Mouse (Mus musculus) heart, embryonic 16.5 days (tissue): Measurements from ENCODE around the gene Edc4. TPM values are rescaled to one million over a fixed set of nuclear protein-coding genes. Genes with fewer than 3 reads are reported as not detected.

Experiments used
- ATAC-seq: fragments of 200-750 bp; cut with Nextera tagmentation; replicated peaks from 2 replicates; pipeline ENCODE4 v1.8.0; 2017; ENCODE audit warnings: moderate number of reproducible peaks; ENCODE audit not compliant: insufficient read depth, low FRiP score; ENCODE audit errors: extremely low read depth
- H3K27ac ChIP-seq: fragments of 300-500 bp; sonication (generic); 2 replicates; pipeline ENCODE4 v1.5.1; 2014; ENCODE audit warnings: mild to moderate bottlenecking, low read length, control low read depth, moderate library complexity
- H3K27me3 ChIP-seq: fragments of 300-500 bp; sonication (generic); 2 replicates; pipeline ENCODE4 v1.6.1; 2014; ENCODE audit warnings: low read length, mixed read lengths; ENCODE audit not compliant: control insufficient read depth, insufficient read depth
- H3K36me3 ChIP-seq: fragments of 300-500 bp; sonication (generic); 2 replicates; pipeline ENCODE4 v1.6.1; 2014; ENCODE audit not compliant: control insufficient read depth, insufficient read depth
- H3K4me1 ChIP-seq: fragments of 300-500 bp; sonication (generic); 2 replicates; pipeline ENCODE4 v1.6.1; 2014; ENCODE audit warnings: low read length, mixed read lengths; ENCODE audit not compliant: control insufficient read depth, insufficient read depth
- H3K4me2 ChIP-seq: fragments of 300-500 bp; sonication (generic); 2 replicates; pipeline ENCODE4 v1.6.1; 2014; ENCODE audit warnings: low read depth, mild to moderate bottlenecking, control low read depth, low read length
- H3K4me3 ChIP-seq: fragments of 300-500 bp; sonication (generic); 2 replicates; pipeline ENCODE4 v1.5.1; 2014; ENCODE audit warnings: mild to moderate bottlenecking, control low read depth, low read length
- H3K9ac ChIP-seq: fragments of 300-500 bp; sonication (generic); 2 replicates; pipeline ENCODE4 v1.6.1; 2014; ENCODE audit warnings: low read length, control low read depth
- H3K9me3 ChIP-seq: fragments of 300-500 bp; sonication (generic); replicated peaks from 2 replicates; pipeline ENCODE4 v1.6.1; 2016; ENCODE audit warnings: low read length; ENCODE audit not compliant: control insufficient read depth
- WGBS: fragments of 180-500 bp; shearing (Covaris S2); extraction: QIAGEN DNeasy Blood & Tissue Kit; methylation state at CpG from one replicate; pipeline ENCODE4 v1.1.7; 2014; 5-methylcytosine and 5-hydroxymethylcytosine counted together
- polyA plus RNA-seq: library from polyadenylated mRNA; unstranded; fragments of >200 nt; fragmentation: Nextera tagmentation; extraction: Ambion mirVana; gene quantifications from 2 replicates; pipeline ENCODE4 v1.2.1, GENCODE M21; 2015

The Edc4 gene
- polyA plus RNA-seq, 1 experiment from 2014 or later, result 32.6 TPM

GRCm38 (mm10) chr8:105933762-105934161 lies 53.1 kb downstream of the Edc4 start, which contains the start of gene Ctrl:
Ctrl (minus strand) TSS chr8:105933862.
- H3K9ac ChIP-seq, result no peak within 1 kb of the TSS
- H3K27ac ChIP-seq, result no peak within 1 kb of the TSS
- no peaks in the 10 kb centered on the region for H3K9me3 ChIP-seq
- no peak for ATAC-seq
- H3K27me3 ChIP-seq, result no peaks in the 10 kb centered on the region
- H3K4me2 ChIP-seq, result no peak within 1 kb of the TSS
- whole genome bisulfite sequencing, result 94% methylated on average over 2 of the region's 2 CpGs
- no peak within 1 kb of the TSS for H3K4me3 ChIP-seq
- no peaks in the 10 kb centered on the region for H3K36me3 ChIP-seq
- peaks cover 18% of the 10 kb centered on the region for H3K4me1 ChIP-seq

DNA sequence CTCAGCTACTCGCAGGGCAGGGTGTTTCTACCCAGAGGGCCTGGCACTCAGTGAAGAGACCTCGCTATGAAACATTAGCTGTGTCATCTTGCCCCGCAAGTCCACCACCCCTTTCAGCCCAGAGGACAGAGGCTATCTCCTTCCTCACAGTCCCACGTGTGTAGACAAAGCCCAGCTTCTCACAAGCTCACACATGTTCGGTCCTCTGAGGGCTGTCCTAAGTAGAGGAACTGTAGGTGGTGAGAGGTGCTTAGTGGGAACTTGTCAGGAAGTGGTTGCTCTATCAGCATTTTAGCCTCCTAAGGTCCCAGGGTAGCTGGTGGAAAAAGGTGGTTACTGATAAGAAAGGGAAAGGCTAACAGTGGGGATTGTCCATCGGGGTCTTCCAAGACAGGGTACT lies 54.4 kb downstream of the Edc4 start:
- no peak overlapping the region for H3K4me3 ChIP-seq
- H3K4me2 ChIP-seq, result no peak overlapping the region
- H3K27me3 ChIP-seq, result no peaks in the 10 kb centered on the region
- no peak overlapping the region for H3K9ac ChIP-seq
- peaks cover 18% of the 10 kb centered on the region for H3K4me1 ChIP-seq
- no peak for ATAC-seq
- WGBS, result 56% methylated on average over 6 of the region's 6 CpGs
- H3K27ac ChIP-seq, result no peak overlapping the region
- no peaks in the 10 kb centered on the region for H3K9me3 ChIP-seq
- no peaks in the 10 kb centered on the region for H3K36me3 ChIP-seq

GRCm38 (mm10) chr8:105935863-105936603 lies 55.4 kb downstream of the Edc4 start:
- Histone ChIP-seq H3K4me3 (peak overlapping the region; percentile 62), H3K27ac (peak overlapping the region; percentile 69), H3K9me3 (no peaks in the 10 kb centered on the region), H3K27me3 (no peaks in the 10 kb centered on the region), H3K9ac (peak overlapping the region; percentile 93), H3K36me3 (no peaks in the 10 kb centered on the region), H3K4me1 (peaks cover 18% of the 10 kb centered on the region), H3K4me2 (peak overlapping the region; percentile 86)
- ATAC-seq, result no peak
- 27% methylated on average over 7 of the region's 7 CpGs for WGBS

GRCm38 (mm10) chr8:105936866-105937475 lies 56.3 kb downstream of the Edc4 start:
- Histone ChIP-seq H3K4me1 (peaks cover 18% of the 10 kb centered on the region), H3K4me3 (peak overlapping the region; percentile 62), H3K27me3 (no peaks in the 10 kb centered on the region), H3K9me3 (no peaks in the 10 kb centered on the region), H3K9ac (peak overlapping the region; percentile 93), H3K4me2 (peak overlapping the region; percentile 86), H3K27ac (peak overlapping the region; percentile 91), H3K36me3 (0 out of 2 replicates have a peak, but pooled peaks cover 2% of the 10 kb centered on the region)
- ATAC-seq, result peak; percentile 89
- WGBS, result 0% methylated on average over 30 of the region's 30 CpGs

DNA sequence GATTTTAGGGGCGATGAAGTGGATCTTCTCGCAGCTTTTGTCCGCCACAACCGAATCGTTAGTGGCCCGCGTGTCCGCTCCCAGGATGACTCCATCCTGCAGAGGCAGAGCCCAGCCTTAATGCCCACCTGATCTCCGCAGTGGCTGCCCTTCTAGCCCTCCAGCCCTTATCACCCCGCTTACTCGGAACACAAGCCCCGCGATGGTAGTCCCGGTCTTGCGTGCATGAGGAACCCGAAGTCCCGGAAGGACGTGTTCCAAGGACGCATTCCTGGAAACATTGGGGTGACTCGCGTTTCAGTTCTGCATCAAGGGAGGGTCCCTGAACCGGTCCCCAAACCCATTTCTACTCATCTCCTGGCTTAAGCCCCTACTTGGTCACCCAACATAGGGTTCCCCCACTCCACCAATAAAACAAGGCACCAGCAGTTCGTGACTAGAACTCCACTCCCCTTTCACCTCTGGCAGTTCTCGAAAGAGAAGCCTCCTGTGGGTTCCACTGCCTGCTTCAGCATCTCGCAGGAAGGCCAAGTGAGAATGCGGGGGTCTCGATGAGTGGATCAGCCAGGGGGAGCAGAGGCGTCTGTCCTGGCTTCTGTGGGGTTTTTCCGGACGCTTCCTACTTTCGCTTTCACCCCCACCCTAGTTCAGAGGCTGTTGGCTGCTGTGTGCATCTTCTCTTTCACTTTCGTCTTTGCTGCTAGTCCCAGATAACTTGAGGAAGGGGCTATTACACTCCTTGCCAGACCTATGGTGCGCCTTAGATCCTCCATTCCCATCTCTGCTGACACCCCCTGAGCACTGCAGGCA lies 57.0 kb downstream of the Edc4 start:
- Histone ChIP-seq H3K9ac (peak overlapping the region; percentile 93), H3K4me1 (peaks cover 18% of the 10 kb centered on the region), H3K4me3 (peak overlapping the region; percentile 62), H3K36me3 (0 out of 2 replicates have a peak, but pooled peaks cover 3% of the 10 kb centered on the region), H3K4me2 (peak overlapping the region; percentile 86), H3K9me3 (no peaks in the 10 kb centered on the region), H3K27ac (peak overlapping the region; percentile 91), H3K27me3 (no peaks in the 10 kb centered on the region)
- 0 out of 2 replicates have a peak, but pooled peaks have one; percentile 15 for ATAC-seq
- under 1% methylated on average over 33 of the region's 33 CpGs for WGBS

GRCm38 (mm10) chr8:105938306-105938669 lies 57.6 kb downstream of the Edc4 start, which contains the start of gene Psmb10:
Psmb10 (minus strand) TSS chr8:105938444.
- ATAC-seq, result no peak

GRCm38 (mm10) chr8:105942026-105942425 lies 61.3 kb downstream of the Edc4 start:
- H3K9me3 ChIP-seq, result no peaks in the 10 kb centered on the region
- no peak overlapping the region for H3K9ac ChIP-seq
- H3K27ac ChIP-seq, result no peak overlapping the region
- H3K4me3 ChIP-seq, result no peak overlapping the region
- H3K36me3 ChIP-seq, result peaks cover 41% of the 10 kb centered on the region
- H3K4me1 ChIP-seq, result peaks cover 6% of the 10 kb centered on the region
- H3K27me3 ChIP-seq, result no peaks in the 10 kb centered on the region
- 87% methylated on average over 11 of the region's 11 CpGs for WGBS
- no peak for ATAC-seq
- H3K4me2 ChIP-seq, result no peak overlapping the region

More at GRCm38 (mm10) chr8:105938306-105938669, 57.6 kb downstream of the Edc4 start, which contains the start of gene Psmb10:
- H3K27ac ChIP-seq, result peak within 1 kb of the TSS; percentile 91
- H3K36me3 ChIP-seq, result peaks cover 9% of the 10 kb centered on the region
- H3K9me3 ChIP-seq, result no peaks in the 10 kb centered on the region
- H3K4me3 ChIP-seq, result peak within 1 kb of the TSS; percentile 62
- peaks cover 18% of the 10 kb centered on the region for H3K4me1 ChIP-seq
- H3K4me2 ChIP-seq, result peak within 1 kb of the TSS; percentile 86
- 14% methylated on average over 4 of the region's 4 CpGs for WGBS
- peak within 1 kb of the TSS; percentile 93 for H3K9ac ChIP-seq
- H3K27me3 ChIP-seq, result no peaks in the 10 kb centered on the region

DNA sequence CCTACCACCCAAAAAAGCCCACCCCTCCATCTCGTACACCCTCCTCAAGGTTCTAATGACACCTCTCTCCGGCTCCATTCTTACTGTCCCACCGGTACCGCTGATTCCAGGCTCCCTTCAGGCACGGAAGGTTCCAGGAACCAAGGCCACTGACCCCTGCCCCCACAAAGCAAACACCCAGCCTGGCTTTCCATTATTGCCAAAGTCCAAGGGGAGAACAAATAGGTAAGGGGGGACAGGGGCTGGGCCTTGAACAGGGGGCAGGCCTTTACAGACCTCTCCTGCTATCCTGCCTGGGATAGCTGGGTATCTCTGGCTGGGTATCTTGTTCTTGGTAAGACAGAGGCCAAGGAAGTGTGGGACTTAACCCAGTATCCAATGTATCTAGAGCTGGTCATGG lies 61.9 kb downstream of the Edc4 start:
- Histone ChIP-seq H3K36me3 (peaks cover 45% of the 10 kb centered on the region), H3K4me3 (no peak overlapping the region), H3K27me3 (no peaks in the 10 kb centered on the region), H3K27ac (no peak overlapping the region), H3K9me3 (no peaks in the 10 kb centered on the region), H3K4me2 (no peak overlapping the region), H3K4me1 (peaks cover 6% of the 10 kb centered on the region), H3K9ac (no peak overlapping the region)
- no peak for ATAC-seq
- 93% methylated on average over 5 of the region's 5 CpGs for WGBS
